Mouse (Mus musculus): ENCODE data around the gene Slc5a2.
A peak's percentile ranks its signal among the peaks of the same experiment; 100 is the strongest.

Slc5a2 gene

DNA sequence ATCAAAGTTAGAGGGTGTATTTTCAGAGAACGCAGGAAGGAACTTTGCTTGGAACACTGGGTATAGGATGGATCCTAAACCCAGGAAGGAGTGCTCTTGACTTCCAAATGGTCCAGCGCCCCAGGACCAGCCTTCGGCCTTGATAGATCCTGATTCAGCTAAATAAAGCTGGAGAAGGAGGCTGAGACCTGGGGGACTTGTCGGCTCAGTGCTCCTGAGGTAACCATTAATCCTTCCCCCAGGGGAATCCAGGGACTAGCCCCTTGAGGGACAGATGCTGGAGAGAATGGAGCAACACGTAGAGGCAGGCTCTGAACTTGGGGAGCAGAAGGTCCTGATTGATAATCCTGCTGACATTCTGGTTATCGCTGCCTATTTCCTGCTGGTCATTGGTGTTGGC, at the start of gene Slc5a2:
TSS of gene Slc5a2 (plus strand) at position 247 of the 400 bp plus-strand sequence.
- DNase-seq (ENCODE audit: low spot score in 2 of 2), result no peak

DNA sequence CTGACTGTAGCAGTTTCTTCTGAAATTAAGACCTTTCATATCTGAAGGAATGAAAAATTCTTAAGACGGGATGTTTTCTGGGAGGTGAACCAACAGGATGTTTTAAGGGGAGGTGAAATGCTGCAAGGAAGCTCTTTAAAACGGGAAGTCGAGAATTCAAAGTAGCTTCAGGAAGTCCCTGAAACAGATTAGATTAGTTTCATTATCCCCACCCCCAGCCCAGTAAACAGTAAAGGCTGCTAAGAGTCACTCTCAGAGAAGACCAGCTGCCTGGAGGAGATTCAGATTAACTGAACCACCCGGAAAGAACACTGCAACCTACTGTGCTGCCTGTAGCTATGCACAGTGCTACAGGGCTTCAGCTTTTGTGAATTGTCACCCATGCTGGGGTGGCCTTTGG, 45.5 kb upstream of the Slc5a2 start:
- no peak for DNase-seq (ENCODE audit: low spot score in 2 of 2)

- no peak for DNase-seq (ENCODE audit: low spot score in 2 of 2)
These were observed 44.5 kb upstream of the Slc5a2 start for GRCm38 (mm10) chr7:128220936-128221335.

DNA sequence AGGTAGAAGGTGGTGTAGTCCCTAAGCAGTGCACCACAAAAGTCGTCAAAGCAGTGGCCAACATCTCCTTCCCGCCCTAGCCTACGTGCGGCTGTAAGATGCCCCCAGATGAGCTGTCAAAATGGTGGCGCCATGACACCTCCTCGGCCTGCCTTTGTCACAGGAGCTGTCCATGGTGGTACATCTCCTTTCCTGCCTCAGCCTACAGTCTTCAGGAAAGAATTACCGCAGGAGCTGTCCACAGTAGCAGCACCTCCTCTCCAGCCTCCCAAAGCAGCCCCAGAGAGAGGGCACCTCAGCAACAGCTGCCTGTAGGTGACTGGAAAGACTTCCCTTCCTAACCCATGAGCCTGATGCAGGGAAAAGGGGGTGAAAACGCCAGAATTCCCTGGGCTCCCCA, 33.7 kb upstream of the Slc5a2 start:
- DNase-seq (ENCODE audit: low spot score in 2 of 2), result no peak

GRCm38 (mm10) chr7:128234796-128235195, 30.7 kb upstream of the Slc5a2 start:
- DNase-seq (ENCODE audit: low spot score in 2 of 2), result no peak

- DNase-seq (ENCODE audit: low spot score in 2 of 2), result no peak
These were observed 30.0 kb upstream of the Slc5a2 start for GRCm38 (mm10) chr7:128235481-128235880.

- DNase-seq (ENCODE audit: low spot score in 2 of 2), result no peak
These were observed 29.0 kb upstream of the Slc5a2 start for GRCm38 (mm10) chr7:128236426-128236825.

GRCm38 (mm10) chr7:128236856-128237592, 28.4 kb upstream of the Slc5a2 start, which contains the start of gene Armc5:
Gene Armc5, plus strand, starts transcription at chr7:128237342.
- DNase-seq (ENCODE audit: low spot score in 2 of 2), result peak; percentile 75 to 80

DNA sequence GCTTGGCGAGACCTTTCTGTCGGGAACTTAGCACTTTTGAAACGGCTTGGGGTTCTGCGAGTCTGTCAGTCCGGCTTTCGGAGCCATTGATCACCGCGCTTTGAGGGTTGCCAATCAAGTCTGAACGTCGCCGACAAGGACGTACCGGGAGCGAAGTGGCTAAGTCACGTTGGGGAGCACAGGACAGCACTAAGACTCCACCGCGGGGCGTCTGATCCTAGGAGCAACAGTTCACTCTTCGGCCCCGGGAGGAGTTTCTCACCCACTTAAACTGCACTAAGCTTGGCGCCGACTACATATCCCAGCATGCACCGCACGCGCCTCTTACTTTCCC, 27.9 kb upstream of the Slc5a2 start:
- no peak for DNase-seq (ENCODE audit: low spot score in 2 of 2)

DNA sequence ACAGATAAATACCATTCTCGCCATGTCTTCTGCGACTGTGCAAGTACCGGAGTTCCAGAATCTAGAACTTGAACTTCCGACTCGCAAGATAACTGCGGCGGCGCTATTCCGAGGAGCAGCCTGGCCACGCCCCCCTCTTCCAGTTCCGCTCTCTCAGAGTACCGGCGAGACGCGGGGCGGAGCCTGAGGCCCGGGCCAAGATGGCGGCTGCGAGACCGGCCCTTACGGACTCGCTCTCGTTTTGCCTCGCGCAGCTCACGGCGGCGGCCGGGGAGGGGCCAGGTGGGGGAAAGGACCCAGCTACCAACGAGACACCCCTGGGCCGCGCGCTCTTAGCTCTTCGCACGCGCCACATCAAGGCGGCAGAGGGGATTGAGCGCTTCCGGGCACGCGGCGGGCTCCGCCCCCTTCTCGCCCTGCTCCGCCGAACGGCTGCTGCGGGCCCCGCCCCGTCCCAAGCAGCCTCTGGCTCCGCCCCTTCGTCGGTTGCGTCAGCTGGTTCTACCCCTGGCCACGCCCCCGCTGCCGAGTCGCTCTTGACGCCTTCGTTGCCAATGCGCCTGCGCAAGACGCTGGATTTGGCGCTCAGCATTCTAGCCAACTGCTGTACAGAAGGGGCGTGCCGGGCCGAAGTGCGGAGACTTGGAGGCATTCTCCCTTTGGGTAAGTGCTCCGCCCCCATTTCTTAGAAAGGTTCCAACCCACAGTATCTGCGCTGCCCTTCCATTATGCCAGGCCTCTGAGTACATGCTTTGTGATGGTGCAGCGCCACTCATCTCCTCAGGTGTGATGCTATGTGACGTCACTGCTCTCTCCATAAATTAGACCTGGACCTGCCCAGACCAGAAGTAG, 27.3 kb upstream of the Slc5a2 start, which contains the start of gene 9130023H24Rik:
TSS of gene 9130023H24Rik (minus strand) at position 105 of the 852 bp plus-strand sequence.
- DNase-seq (ENCODE audit: low spot score in 2 of 2), result peak; percentile 98 to 100

DNA sequence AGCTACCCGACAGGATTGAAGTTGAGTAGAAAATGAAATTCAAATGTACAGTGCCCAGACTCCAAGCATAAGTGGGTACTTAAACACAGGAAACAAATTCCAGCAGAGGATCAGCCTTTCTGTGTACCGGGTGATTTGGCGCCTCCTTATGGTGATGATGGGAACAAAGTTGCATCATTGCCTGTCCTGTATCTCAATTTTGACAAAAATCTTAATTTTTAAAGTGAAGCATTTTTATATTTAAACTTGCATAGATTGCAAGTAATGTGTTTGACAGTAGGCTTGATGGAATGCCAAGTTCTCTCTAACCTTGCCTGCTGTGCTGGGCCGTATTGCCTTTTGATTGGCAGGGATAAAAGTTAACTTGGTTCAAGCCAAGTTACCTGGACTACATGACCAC, 26.5 kb upstream of the Slc5a2 start:
- DNase-seq (ENCODE audit: low spot score in 2 of 2), result no peak

- DNase-seq (ENCODE audit: low spot score in 2 of 2), result no peak
These were observed 25.2 kb upstream of the Slc5a2 start for GRCm38 (mm10) chr7:128240131-128240784.

DNA sequence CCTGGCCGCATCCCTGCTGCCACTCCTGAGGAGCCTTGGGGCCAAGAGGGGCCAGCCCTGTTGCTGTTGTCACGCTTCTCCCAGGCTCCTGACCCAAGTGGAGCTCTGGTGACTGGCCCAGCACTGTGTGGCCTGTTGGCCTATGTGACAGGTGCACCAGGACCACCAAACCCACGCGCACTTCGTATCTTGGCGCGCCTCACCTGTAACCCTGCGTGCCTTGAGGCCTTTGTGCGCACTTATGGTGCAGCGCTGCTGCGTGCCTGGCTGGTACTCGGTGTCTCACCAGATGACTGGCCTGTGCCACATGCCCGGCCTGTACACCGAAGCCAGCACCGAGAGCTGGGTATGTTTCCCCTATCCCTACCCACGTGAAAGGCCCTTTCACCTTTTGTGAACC, 23.1 kb upstream of the Slc5a2 start:
- no peak for DNase-seq (ENCODE audit: low spot score in 2 of 2)

GRCm38 (mm10) chr7:128243921-128244320, 21.5 kb upstream of the Slc5a2 start:
- DNase-seq (ENCODE audit: low spot score in 2 of 2), result no peak

GRCm38 (mm10) chr7:128244410-128245025, 20.9 kb upstream of the Slc5a2 start:
- DNase-seq (ENCODE audit: low spot score in 2 of 2), result no peak

GRCm38 (mm10) chr7:128245547-128245946, 19.9 kb upstream of the Slc5a2 start:
- no peak for DNase-seq (ENCODE audit: low spot score in 2 of 2)

DNA sequence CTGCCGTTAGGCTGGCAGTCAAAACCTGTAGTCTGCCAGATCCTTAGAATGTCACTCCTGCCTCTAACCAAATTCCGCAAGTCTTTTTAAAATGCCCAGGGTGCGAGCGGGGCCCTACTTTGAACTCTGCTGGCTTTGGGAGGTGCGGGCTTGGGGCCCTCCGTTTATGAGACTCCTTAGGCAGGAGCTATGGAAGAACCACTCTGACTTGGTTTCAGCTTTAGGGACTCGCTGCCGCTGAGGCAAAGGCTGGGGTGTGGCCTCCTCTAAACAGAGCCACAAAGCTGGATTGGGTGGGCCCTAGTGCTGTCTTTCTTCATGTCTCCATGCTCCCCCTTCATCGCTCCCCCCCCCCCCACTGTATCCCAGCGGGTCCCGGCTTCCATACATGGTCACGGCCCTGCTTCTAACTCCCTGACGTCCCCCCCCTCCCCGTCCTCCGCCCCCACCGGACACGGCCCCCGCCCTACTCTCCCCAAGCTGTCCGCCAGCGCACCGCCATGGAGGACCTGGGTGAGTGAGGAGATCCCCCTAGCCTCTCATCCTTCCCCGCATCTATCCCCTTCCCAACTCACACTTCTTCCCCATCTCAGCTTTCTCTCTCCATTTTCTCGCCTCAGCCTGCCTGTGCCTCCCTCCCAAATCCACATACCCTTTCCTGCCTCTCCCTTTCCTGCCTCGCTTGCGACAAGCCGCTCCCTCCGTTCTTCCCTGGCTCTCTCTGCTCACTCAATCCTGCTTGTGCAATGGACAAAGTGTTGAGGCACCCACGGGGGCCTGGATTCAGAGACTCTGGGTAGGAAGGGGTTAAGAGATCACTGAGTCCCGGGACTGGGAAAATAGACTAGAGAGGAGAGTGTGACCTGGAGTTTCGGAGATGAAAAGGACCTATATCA, 18.7 kb upstream of the Slc5a2 start, which contains the start of gene Tgfb1i1:
TSS of gene Tgfb1i1 (plus strand) at position 317 of the 896 bp plus-strand sequence.
- peak; percentile 44 to 61 for DNase-seq (ENCODE audit: low spot score in 2 of 2)

GRCm38 (mm10) chr7:128247443-128247842, 18.0 kb upstream of the Slc5a2 start:
- DNase-seq (ENCODE audit: low spot score in 2 of 2), result peak; percentile 73 to 84

GRCm38 (mm10) chr7:128248081-128249042, 17.1 kb upstream of the Slc5a2 start:
- no peak for DNase-seq (ENCODE audit: low spot score in 2 of 2)

- no peak for DNase-seq (ENCODE audit: low spot score in 2 of 2)
These were observed 15.5 kb upstream of the Slc5a2 start for GRCm38 (mm10) chr7:128249998-128250397.

Measured in frontal cortex, postnatal 10 days (tissue).